Mouse (Mus musculus) frontal cortex, adult (tissue): ENCODE results near the gene Racgap1.

Experiments
- ATAC-seq: cut with Nextera tagmentation; 2 replicates; pipeline ENCODE4 v1.9.2; 2017; ENCODE audit warnings: mild to moderate bottlenecking, moderate library complexity, mixed read lengths; ENCODE audit not compliant: low TSS enrichment

Racgap1 gene

DNA sequence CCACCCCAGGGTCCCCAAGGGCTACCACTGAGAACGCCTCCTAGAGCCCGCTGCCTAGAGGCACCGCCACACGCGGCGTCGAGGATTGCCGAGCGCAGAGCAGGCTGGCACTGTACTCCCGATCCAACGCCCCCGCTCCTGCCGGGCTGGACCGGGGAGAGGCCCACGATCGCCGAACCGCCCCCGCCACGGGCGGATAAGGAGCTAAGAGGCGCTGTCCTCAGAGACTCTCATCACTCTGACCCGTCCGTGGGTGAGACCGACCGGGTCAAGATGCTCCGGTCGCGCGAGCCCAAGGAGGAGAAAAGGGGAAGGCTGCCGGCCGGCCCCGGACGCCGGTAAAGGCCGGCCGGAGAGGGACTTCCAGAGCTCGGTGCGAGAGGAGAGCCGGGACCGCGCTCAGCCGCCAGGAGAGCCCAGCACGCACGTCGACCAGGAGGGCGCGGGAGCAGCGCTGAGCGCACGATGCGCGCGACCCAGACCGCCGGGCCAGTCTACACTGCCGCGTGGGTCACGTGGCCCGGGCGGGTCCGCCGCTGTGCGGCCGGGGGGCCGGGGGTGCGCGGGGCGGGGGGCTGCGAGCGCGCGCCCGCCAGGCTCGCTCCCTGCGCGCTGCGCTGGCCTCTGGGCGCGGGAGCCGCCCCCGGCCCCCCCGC is 60.9 kb downstream of the Racgap1 start, which contains the start of gene Aqp5:
Gene Aqp5 (plus strand): TSS at position 354 of the 656 bp plus-strand sequence.
- ATAC-seq, result no peak

GRCm38 (mm10) chr15:99589704-99590103 is 61.8 kb downstream of the Racgap1 start:
- no peak for ATAC-seq

- ATAC-seq, result no peak
Measured at GRCm38 (mm10) chr15:99589237-99589636, 62.2 kb downstream of the Racgap1 start.

GRCm38 (mm10) chr15:99586525-99586924 is 64.9 kb downstream of the Racgap1 start:
- no peak for ATAC-seq

DNA sequence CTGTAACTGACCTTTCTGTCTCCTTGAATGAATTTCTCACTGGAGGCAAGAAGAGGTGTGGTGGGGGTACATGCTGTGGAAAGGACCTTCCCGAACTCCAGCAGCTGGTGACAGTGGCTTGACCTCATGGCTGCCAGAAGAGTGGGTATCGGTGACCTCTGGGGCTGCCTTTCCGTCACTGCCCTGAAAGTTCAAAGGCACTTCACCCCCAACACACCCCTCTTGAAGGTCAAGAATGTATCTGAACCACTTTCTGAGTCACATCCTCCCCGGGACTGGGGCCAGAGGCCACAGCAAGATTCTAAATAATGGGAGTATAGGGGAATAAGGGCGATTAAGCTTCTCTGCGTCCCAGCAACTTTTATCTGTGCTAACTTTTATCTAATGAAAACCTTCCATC is 65.7 kb downstream of the Racgap1 start:
- ATAC-seq, result no peak

- no peak for ATAC-seq
Measured at GRCm38 (mm10) chr15:99584407-99585202, 66.9 kb downstream of the Racgap1 start.

DNA sequence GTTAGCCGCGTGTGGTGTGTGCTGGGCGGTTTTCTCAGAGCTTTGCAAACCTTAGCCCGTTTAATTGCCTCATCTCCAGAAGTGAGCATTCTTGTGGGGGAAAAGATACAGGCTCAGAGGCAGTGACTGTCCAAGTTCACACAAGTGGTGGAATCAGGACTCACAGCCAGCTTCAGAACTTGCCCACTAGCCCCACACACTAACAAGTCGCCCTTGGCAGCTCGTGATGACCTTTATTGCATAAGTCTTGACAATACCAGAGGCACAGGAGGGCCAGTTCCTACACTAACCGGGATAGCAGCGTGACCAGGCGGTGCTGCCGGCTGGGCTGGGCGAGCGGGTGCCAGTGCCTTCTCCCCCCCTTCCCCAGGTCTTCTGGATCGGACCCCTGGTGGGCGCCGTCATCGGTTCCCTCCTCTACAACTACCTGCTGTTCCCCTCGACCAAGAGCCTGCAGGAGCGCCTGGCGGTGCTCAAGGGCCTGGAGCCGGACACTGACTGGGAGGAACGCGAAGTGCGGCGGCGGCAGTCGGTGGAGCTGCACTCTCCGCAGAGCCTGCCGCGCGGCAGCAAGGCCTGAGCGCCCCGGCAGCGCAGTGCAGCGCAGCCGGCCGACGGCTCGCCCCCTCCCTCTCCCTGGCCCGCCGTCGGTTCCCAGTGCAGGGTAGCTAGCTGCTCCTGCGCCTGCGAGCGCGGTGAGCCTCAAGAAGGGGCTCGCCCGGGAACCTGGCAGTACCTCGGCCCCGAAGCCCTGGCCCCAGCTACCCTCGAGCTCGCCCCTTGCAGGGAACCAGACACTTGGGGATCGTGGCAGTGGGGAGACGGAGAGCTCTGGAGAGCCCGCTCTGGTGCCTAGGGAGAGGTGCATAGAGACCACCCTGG is 67.8 kb downstream of the Racgap1 start:
- ATAC-seq, result peak; percentile 73

DNA sequence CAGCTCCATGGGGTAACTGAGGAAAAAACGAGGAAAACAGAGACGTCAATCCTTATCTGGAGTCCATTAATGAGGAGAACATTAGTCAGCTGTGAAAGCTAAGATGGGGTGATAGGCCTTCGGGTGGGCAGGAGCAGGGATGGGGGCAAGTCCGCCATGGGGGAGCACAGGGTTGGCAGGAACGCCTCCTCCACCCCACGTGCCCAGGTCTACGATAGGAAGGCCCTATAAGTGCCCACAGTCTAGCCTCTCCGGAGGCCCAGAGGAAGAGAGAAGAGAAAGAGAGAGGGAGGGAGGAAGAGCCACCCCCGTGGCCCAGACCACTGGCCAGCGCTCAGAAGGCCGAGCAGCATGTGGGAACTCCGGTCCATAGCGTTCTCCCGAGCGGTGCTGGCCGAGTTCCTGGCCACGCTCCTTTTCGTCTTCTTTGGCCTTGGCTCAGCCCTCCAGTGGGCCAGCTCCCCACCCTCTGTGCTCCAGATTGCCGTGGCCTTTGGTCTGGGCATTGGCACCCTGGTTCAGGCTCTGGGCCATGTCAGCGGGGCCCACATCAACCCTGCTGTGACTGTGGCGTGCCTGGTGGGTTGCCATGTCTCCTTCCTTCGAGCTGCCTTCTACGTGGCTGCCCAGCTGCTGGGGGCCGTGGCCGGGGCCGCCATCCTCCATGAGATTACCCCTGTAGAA is 72.5 kb downstream of the Racgap1 start, which contains the start of gene Aqp2:
Gene Aqp2 (plus strand): TSS at position 254 of the 684 bp plus-strand sequence.
- ATAC-seq, result no peak
